Mouse (Mus musculus) ES-Bruce4 (cell line): ENCODE data around the gene Cyp27a1. TPM values are rescaled to one million over a fixed set of nuclear protein-coding genes. Genes with fewer than 3 reads are reported as not detected.

Experiments used
- H3K27ac ChIP-seq: 2 replicates; pipeline ENCODE4 v1.5.1; 2012; ENCODE audit warnings: low read length, inconsistent platforms; ENCODE audit not compliant: insufficient read depth
- H3K27me3 ChIP-seq: 2 replicates; pipeline ENCODE4 v1.6.1; 2012; ENCODE audit warnings: mild to moderate bottlenecking, low read length, inconsistent platforms; ENCODE audit not compliant: control insufficient read depth, poor library complexity, insufficient read depth, severe bottlenecking
- H3K36me3 ChIP-seq: 2 replicates; pipeline ENCODE4 v1.6.1; 2012; ENCODE audit warnings: inconsistent platforms, mild to moderate bottlenecking, low read length, moderate library complexity; ENCODE audit not compliant: control insufficient read depth, poor library complexity, insufficient read depth, severe bottlenecking
- H3K4me1 ChIP-seq: one replicate; pipeline ENCODE4 v1.8.1; 2011; ENCODE audit warnings: low read length; ENCODE audit not compliant: control insufficient read depth, insufficient read depth
- H3K4me3 ChIP-seq: 2 replicates; pipeline ENCODE4 v1.5.1; 2011; ENCODE audit warnings: low read depth, mild to moderate bottlenecking, low read length
- H3K9ac ChIP-seq: 2 replicates; pipeline ENCODE4 v1.6.1; 2012; ENCODE audit warnings: low read depth, mild to moderate bottlenecking, inconsistent platforms; ENCODE audit not compliant: poor library complexity, severe bottlenecking
- H3K9me3 ChIP-seq: replicated peaks from 2 replicates; pipeline ENCODE4 v1.6.1; 2012; ENCODE audit warnings: mild to moderate bottlenecking, low read length, inconsistent platforms; ENCODE audit not compliant: control insufficient read depth, poor library complexity, insufficient read depth, severe bottlenecking
- CTCF ChIP-seq: IDR thresholded peaks from one replicate; pipeline ENCODE4 v1.8.1; 2011; ENCODE audit warnings: low read depth, low read length
- EP300 ChIP-seq: IDR thresholded peaks from 2 replicates; pipeline ENCODE4 v1.6.1; 2011; ENCODE audit warnings: low read depth, low read length; ENCODE audit not compliant: insufficient read depth
- POLR2A ChIP-seq: IDR thresholded peaks from one replicate; pipeline ENCODE4 v1.8.1; 2011; ENCODE audit warnings: low read length; ENCODE audit not compliant: insufficient read depth
- polyA plus RNA-seq: library from polyadenylated mRNA; stranded (reverse); fragments of >200 nt; gene quantifications from 2 replicates; pipeline ENCODE4 v1.2.4, GENCODE M21; 2011; ENCODE audit warnings: low read depth; ENCODE audit not compliant: missing spikeins, insufficient read depth, insufficient read length

Gene Cyp27a1
- polyA plus RNA-seq, 1 experiment, result 1.9 TPM

DNA sequence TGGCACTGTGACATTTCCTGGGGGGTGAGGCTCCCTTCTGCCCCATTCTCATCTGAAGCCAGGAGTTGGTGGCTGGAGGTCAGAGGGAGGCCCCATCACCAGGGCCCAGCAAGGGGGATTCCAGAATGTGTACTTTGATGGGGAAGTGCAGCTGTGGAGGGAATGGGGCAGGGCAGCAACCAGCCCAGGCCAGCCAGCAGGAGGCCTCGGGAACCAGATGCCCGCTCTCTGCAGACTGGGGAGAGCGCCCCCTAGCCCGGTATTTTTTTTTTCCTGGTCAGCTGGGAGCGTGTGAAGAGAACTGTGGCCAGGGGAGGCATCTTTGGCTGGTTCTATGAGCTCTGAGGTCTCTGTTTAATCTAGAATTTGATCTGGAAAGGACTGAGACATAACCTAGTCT, 62.4 kb downstream of the Cyp27a1 start:
- TF ChIP-seq POLR2A (no peak), CTCF (peak; percentile 46)
- H3K4me1 ChIP-seq, result peaks cover 7% of the 10 kb centered on the region
- peaks cover 14% of the 10 kb centered on the region for H3K27me3 ChIP-seq

GRCm38 (mm10) chr1:74778934-74779486, 65.6 kb downstream of the Cyp27a1 start:
- no peaks in the 10 kb centered on the region for H3K9me3 ChIP-seq
- no peak for TF ChIP-seq EP300
- no peak for TF ChIP-seq CTCF
- no peak for TF ChIP-seq POLR2A
- peaks cover 9% of the 10 kb centered on the region for H3K4me1 ChIP-seq
- H3K36me3 ChIP-seq, result no peaks in the 10 kb centered on the region
- no peak overlapping the region for H3K27ac ChIP-seq
- no peaks in the 10 kb centered on the region; the same call in 1 of the 2 replicates for H3K27me3 ChIP-seq
- no peak overlapping the region for H3K4me3 ChIP-seq
- H3K9ac ChIP-seq, result no peak overlapping the region

More for the DNA sequence above, 62.4 kb downstream of the Cyp27a1 start:
- H3K9me3 ChIP-seq, result no peaks in the 10 kb centered on the region
- no peak overlapping the region for H3K9ac ChIP-seq
- H3K36me3 ChIP-seq, result no peaks in the 10 kb centered on the region
- no peak overlapping the region for H3K4me3 ChIP-seq
- H3K27ac ChIP-seq, result no peak overlapping the region

DNA sequence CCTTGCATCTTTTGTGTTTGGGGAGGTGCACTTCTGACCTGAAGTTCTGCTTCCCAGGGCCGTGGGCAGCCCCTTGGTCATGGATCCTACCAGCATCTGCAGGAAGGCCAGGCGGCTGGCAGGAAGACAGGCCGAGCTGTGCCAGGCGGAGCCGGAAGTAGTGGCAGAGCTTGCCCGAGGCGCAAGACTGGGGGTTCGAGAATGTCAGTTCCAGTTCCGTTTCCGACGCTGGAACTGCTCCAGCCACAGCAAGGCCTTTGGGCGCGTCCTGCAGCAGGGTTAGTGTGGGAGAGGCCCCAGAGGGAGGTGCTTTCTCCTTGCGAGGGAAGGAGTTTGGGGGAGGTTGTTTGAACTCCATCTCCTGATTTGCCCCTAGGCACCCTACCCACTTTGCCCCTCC, 68.7 kb downstream of the Cyp27a1 start:
- H3K9me3 ChIP-seq, result no peaks in the 10 kb centered on the region
- no peak overlapping the region for H3K27ac ChIP-seq
- H3K27me3 ChIP-seq, result no peaks in the 10 kb centered on the region; the same call in 1 of the 2 replicates
- H3K4me1 ChIP-seq, result peaks cover 9% of the 10 kb centered on the region
- no peak for TF ChIP-seq CTCF
- TF ChIP-seq EP300, result no peak
- TF ChIP-seq POLR2A, result no peak
- H3K4me3 ChIP-seq, result peak overlapping the region; percentile 14
- no peak overlapping the region for H3K9ac ChIP-seq
- no peaks in the 10 kb centered on the region for H3K36me3 ChIP-seq

DNA sequence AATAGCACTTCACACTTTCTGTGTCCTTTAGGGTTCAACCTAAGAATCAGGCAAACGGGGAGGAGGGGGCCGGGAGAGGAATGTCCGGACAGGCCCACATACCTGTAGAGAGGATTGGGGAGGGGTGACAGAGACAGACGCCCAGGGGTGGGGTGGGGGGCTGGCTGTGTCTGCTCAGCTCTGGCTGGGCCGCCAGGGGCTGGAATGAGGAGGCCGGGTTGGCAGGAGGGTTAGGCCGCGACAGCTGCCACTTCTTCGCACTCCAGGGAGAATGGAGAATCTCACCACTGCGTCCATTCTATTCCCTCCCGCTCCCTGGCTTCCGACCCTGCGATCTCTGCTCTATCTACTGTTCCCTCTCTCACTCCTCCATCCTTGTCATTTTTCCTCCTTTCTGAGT, 70.2 kb downstream of the Cyp27a1 start:
- H3K27me3 ChIP-seq, result no peaks in the 10 kb centered on the region; the same call in 1 of the 2 replicates
- H3K4me3 ChIP-seq, result peak overlapping the region; percentile 89
- H3K36me3 ChIP-seq, result no peaks in the 10 kb centered on the region
- H3K4me1 ChIP-seq, result peaks cover 9% of the 10 kb centered on the region
- peak overlapping the region; percentile 30 for H3K9ac ChIP-seq
- no peaks in the 10 kb centered on the region for H3K9me3 ChIP-seq
- no peak overlapping the region for H3K27ac ChIP-seq
- TF ChIP-seq POLR2A (no peak), EP300 (no peak), CTCF (no peak)

DNA sequence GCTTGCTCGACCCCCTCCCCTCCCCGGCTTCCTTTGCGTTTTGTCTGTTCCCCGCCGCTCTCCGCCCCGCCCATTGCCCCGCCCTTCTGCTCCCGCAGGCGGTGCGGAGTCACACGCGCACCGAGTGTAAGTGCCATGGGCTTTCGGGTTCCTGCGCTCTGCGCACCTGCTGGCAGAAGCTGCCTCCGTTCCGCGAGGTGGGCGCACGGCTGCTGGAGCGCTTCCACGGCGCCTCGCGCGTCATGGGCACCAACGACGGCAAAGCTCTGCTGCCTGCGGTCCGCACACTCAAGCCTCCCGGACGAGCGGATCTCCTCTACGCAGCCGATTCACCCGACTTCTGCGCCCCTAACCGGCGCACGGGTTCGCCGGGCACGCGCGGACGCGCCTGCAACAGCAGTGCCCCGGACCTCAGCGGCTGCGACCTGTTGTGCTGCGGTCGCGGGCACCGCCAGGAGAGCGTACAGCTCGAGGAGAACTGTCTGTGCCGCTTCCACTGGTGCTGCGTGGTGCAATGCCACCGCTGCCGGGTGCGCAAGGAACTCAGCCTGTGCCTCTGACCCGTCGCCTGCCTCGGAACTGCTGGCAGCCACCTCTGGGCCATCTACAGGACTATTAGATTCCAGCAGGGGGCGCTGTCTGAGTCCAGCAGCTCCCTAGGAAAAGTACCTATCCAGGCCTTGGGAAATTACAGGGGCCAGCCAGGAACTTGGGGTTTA, 70.8 kb downstream of the Cyp27a1 start:
- H3K27ac ChIP-seq, result no peak overlapping the region
- H3K4me3 ChIP-seq, result peak overlapping the region; percentile 89
- peak; percentile 75 for TF ChIP-seq CTCF
- no peak for TF ChIP-seq POLR2A
- TF ChIP-seq EP300, result no peak
- no peaks in the 10 kb centered on the region for H3K9me3 ChIP-seq
- peak overlapping the region; percentile 22 for H3K9ac ChIP-seq
- no peaks in the 10 kb centered on the region; the same call in 1 of the 2 replicates for H3K27me3 ChIP-seq
- no peaks in the 10 kb centered on the region for H3K36me3 ChIP-seq
- peaks cover 6% of the 10 kb centered on the region for H3K4me1 ChIP-seq

Other genes with a start within 250 kb of the Cyp27a1 start
- gene Cnot9, start 207.5 kb upstream of the Cyp27a1 start, polyA plus RNA-seq, result 93.1 and 99.8 TPM in 2 replicates
- gene Plcd4, start 170.7 kb upstream of the Cyp27a1 start, polyA plus RNA-seq, result 1.8 and 2.9 TPM in 2 replicates
- gene Usp37, start 169.3 kb upstream of the Cyp27a1 start, polyA plus RNA-seq, result 52.1 and 52.8 TPM in 2 replicates
- gene Zfp142, start 125.3 kb upstream of the Cyp27a1 start, polyA plus RNA-seq, result 15.9 and 20.0 TPM in 2 replicates
- 18.4 and 22.3 TPM in 2 replicates for gene Bcs1l, start 125.3 kb upstream of the Cyp27a1 start, polyA plus RNA-seq
- 39.6 and 40.4 TPM in 2 replicates for gene Rnf25, start 112.2 kb upstream of the Cyp27a1 start, polyA plus RNA-seq
- 4.8 and 6.2 TPM in 2 replicates for gene Stk36, start 112.1 kb upstream of the Cyp27a1 start, polyA plus RNA-seq
- gene Ttll4, start 51.8 kb upstream of the Cyp27a1 start, polyA plus RNA-seq, result 123 and 129 TPM in 2 replicates
- 0.21 and 0.23 TPM in 2 replicates for gene Prkag3, start 35.6 kb downstream of the Cyp27a1 start, polyA plus RNA-seq
- gene Wnt6, start 58.3 kb downstream of the Cyp27a1 start, polyA plus RNA-seq, result 5.0 and 5.6 TPM in 2 replicates
- 0.79 and 0.81 TPM in 2 replicates for gene Wnt10a, start 77.9 kb downstream of the Cyp27a1 start, polyA plus RNA-seq
- gene Cdk5r2, start 141.4 kb downstream of the Cyp27a1 start, polyA plus RNA-seq, result 0.28 and 0.32 TPM in 2 replicates
- not detected in 2 replicates for gene Fev, start 171.8 kb downstream of the Cyp27a1 start, polyA plus RNA-seq
- gene Cryba2, start 179.6 kb downstream of the Cyp27a1 start, polyA plus RNA-seq, result not detected in 2 replicates
- gene Cfap65, start 222.0 kb downstream of the Cyp27a1 start, polyA plus RNA-seq, result 0.17 TPM in 1 of 2 replicates, not detected in the other
- 0.24 TPM in 1 of 2 replicates, not detected in the other for gene Ihh, start 238.1 kb downstream of the Cyp27a1 start, polyA plus RNA-seq